Mouse (Mus musculus) ES-E14 (cell line): ENCODE data around the gene Ttc3. TPM values are rescaled to one million over a fixed set of nuclear protein-coding genes. Genes with fewer than 3 reads are reported as not detected.
A peak's percentile ranks its signal among the peaks of the same experiment; 100 is the strongest.

ENCODE experiments used
- DNase-seq: peaks from one replicate; pipeline ENCODE4 v3.0.0-alpha.2; 2013; ENCODE audit warnings: low read depth, low spot score
- H3K27ac ChIP-seq: 2 replicates; pipeline ENCODE4 v1.5.1; 2012; ENCODE audit warnings: low read depth, mild to moderate bottlenecking, low read length, moderate library complexity, mixed read lengths; ENCODE audit not compliant: poor library complexity, insufficient read depth, severe bottlenecking
- H3K36me3 ChIP-seq: 2 replicates; pipeline ENCODE4 v1.6.1; 2012; ENCODE audit warnings: mild to moderate bottlenecking, low read length, moderate library complexity, mixed read lengths; ENCODE audit not compliant: control insufficient read depth, poor library complexity, insufficient read depth, severe bottlenecking
- H3K4me1 ChIP-seq, 2 experiments: fragments of 150-350 bp in 1 of 2; sonication (generic) in 1 of 2; 2 replicates each; pipeline ENCODE4 v1.6.1; 2012; ENCODE audit warnings: low read length in 2 of 2, mild to moderate bottlenecking in 1 of 2, mixed read lengths in 1 of 2; ENCODE audit not compliant: control insufficient read depth in 2 of 2, insufficient read depth in 2 of 2, poor library complexity in 1 of 2
- H3K4me3 ChIP-seq, 2 experiments: fragments of 150-350 bp in 1 of 2; sonication (generic) in 1 of 2; 2 replicates each; pipeline ENCODE4 v1.5.1; 2012; ENCODE audit warnings: low read length in 2 of 2, low read depth in 1 of 2, mild to moderate bottlenecking in 1 of 2, mixed read lengths in 1 of 2; ENCODE audit not compliant: insufficient read depth in 1 of 2, poor library complexity in 1 of 2, severe bottlenecking in 1 of 2
- H3K9ac ChIP-seq: 2 replicates; pipeline ENCODE4 v1.6.1; 2012; ENCODE audit warnings: low read depth, mild to moderate bottlenecking, low read length, mixed read lengths; ENCODE audit not compliant: poor library complexity, insufficient read depth, severe bottlenecking
- H3K9me3 ChIP-seq: fragments of 150-350 bp; sonication (generic); 2 replicates; pipeline ENCODE4 v1.6.1; 2012; ENCODE audit warnings: low read depth, mild to moderate bottlenecking, low read length; ENCODE audit not compliant: control insufficient read depth, insufficient read depth
- CHD2 ChIP-seq: IDR thresholded peaks from 2 replicates; pipeline ENCODE4 v1.6.1; 2014; ENCODE audit warnings: mild to moderate bottlenecking, low read depth, low read length, inconsistent platforms
- HCFC1 ChIP-seq: IDR thresholded peaks from 2 replicates; pipeline ENCODE4 v1.6.1; 2012; ENCODE audit warnings: low read length, inconsistent platforms, borderline replicate concordance; ENCODE audit not compliant: insufficient read depth
- MAFK ChIP-seq: IDR thresholded peaks from 2 replicates; pipeline ENCODE4 v1.6.1; 2014; ENCODE audit warnings: mild to moderate bottlenecking, low read depth, low read length, inconsistent platforms; ENCODE audit not compliant: insufficient read depth
- ZC3H11A ChIP-seq: IDR thresholded peaks from 2 replicates; pipeline ENCODE4 v1.6.1; 2012; ENCODE audit warnings: low read depth, mild to moderate bottlenecking, inconsistent platforms, low read length, borderline replicate concordance
- ZNF384 ChIP-seq: IDR thresholded peaks from 2 replicates; pipeline ENCODE4 v1.6.1; 2012; ENCODE audit warnings: low read depth, low read length, inconsistent platforms
- in situ Hi-C, 2 experiments: fragments of 600-800 bp; cut with MboI; formaldehyde crosslinking; loops; one replicate each; pipeline ENCODE4 v1.15.1; 2025; ENCODE audit warnings: low sequenced_read_pairs in 2 of 2, inconsistent platforms in 1 of 2; ENCODE audit not compliant: unreplicated experiment in 2 of 2
- total RNA-seq: library from RNA; depleted of rRNA; stranded (reverse); fragments of 300-350 nt; gene quantifications from 2 replicates; pipeline ENCODE4 v1.2.3, GENCODE M21; 2012

Ttc3 gene
- total RNA-seq, 1 experiment = 64.2 TPM

DNA sequence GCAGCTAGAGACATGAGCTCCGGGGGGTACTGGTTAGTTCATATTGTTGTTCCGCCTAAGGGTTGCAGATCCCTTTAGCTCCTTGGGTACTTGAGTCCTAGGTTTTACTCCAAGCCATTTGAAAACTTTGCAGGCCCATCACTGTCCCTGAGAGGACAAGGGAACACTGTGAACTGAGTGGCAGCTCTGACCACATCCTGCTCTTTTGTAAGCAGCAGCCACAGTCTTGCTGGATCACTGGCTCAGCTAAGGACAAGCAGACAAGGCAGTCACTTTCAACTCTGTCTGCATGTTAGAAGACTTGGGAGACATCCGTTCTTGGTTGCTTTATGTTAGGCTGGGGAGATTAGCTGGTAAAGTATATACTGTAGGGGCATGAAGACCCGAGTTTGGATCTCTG lies 6.6 kb upstream of the Ttc3 start:
- Histone ChIP-seq H3K4me3 (no peak overlapping the region), H3K4me1 (no peaks in the 10 kb centered on the region), H3K27ac (no peak overlapping the region), H3K36me3 (no peaks in the 10 kb centered on the region), H3K9me3 (no peaks in the 10 kb centered on the region), H3K9ac (no peak overlapping the region)
- no peak for DNase-seq
- TF ChIP-seq MAFK (no peak), CHD2 (no peak)
- in situ Hi-C loops = no loop called here

GRCm38 (mm10) chr16:94365435-94365834 lies 5.0 kb upstream of the Ttc3 start:
- DNase-seq = no peak
- Histone ChIP-seq H3K36me3 (no peaks in the 10 kb centered on the region), H3K9me3 (no peaks in the 10 kb centered on the region), H3K9ac (no peak overlapping the region), H3K4me1 (no peaks in the 10 kb centered on the region; a peak in 1 of 4 replicates), H3K27ac (no peak overlapping the region), H3K4me3 (no peak overlapping the region)
- in situ Hi-C loops = no loop called here
- TF ChIP-seq ZNF384 (no peak), HCFC1 (no peak), CHD2 (no peak), ZC3H11A (no peak), MAFK (no peak)

DNA sequence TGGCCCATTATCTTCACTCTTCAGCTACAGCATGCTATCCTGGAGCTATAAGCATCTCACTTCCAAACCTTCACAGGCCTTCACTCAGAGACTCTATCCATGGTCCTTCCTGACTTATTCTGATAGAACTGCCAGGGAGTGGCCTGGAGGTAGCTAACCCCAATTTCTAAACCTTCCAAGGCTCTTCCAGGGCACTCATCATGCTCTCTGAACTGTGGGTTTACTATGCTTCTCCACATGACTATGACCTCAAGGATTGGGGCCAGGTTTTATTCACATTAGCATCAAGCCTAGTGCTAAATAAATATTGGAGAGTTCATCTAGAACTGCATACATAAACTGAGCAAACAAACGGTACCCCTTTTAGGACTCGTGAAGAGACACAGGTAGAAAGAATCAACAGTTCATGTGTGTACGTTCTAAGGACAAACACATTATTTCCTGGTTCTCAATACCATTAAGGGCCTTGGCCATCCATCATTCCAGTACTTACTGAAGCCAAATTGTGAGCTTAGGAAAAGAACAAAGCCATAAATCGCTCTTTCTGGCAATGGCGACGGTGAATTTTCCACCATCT lies 734 bp upstream of the Ttc3 start:
- H3K9ac ChIP-seq = peak overlapping the region; percentile 87
- in situ Hi-C loops = no loop called here
- no peaks in the 10 kb centered on the region for H3K9me3 ChIP-seq
- H3K4me1 ChIP-seq = no peaks in the 10 kb centered on the region; a peak in 1 of 4 replicates
- H3K4me3 ChIP-seq = peak overlapping the region; percentile 80 to 81
- H3K27ac ChIP-seq = no peak overlapping the region
- no peaks in the 10 kb centered on the region for H3K36me3 ChIP-seq
- TF ChIP-seq ZC3H11A = no peak
- TF ChIP-seq MAFK = no peak
- no peak for TF ChIP-seq ZNF384
- TF ChIP-seq HCFC1 = no peak
- no peak for TF ChIP-seq CHD2
- DNase-seq = peak; percentile 4

DNA sequence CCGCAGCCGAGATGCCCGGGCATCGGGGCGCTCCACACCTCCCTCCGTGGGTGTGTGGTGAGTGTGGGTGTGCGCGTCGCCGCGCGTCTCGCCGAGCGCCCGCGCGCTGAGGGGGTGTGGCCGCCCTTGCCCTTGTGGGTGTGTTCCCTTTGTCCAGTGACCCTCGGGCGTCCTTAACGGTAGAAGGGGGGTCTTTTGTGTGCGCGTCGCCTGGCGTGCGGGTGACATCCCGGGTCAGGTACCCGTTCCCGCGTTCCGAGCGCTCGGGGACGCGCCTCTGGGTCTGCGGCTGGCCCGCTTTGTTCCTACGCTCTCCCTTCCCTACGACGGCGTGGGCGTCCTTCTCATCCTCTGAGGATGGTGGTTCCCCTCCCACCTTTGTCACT lies 490 bp downstream of the Ttc3 start:
- no peak for DNase-seq
- H3K9me3 ChIP-seq = no peaks in the 10 kb centered on the region
- TF ChIP-seq ZC3H11A = no peak
- peak; percentile 4; the same call in 1 of the 2 replicates for TF ChIP-seq HCFC1
- TF ChIP-seq CHD2 = no peak
- TF ChIP-seq ZNF384 = no peak
- TF ChIP-seq MAFK = no peak
- in situ Hi-C loops = no loop called here
- H3K4me1 ChIP-seq = no peaks in the 10 kb centered on the region; a peak in 1 of 4 replicates
- H3K4me3 ChIP-seq = peak overlapping the region; percentile 80 to 81
- H3K36me3 ChIP-seq = no peaks in the 10 kb centered on the region
- peak overlapping the region; percentile 55 for H3K27ac ChIP-seq
- peak overlapping the region; percentile 87 for H3K9ac ChIP-seq

DNA sequence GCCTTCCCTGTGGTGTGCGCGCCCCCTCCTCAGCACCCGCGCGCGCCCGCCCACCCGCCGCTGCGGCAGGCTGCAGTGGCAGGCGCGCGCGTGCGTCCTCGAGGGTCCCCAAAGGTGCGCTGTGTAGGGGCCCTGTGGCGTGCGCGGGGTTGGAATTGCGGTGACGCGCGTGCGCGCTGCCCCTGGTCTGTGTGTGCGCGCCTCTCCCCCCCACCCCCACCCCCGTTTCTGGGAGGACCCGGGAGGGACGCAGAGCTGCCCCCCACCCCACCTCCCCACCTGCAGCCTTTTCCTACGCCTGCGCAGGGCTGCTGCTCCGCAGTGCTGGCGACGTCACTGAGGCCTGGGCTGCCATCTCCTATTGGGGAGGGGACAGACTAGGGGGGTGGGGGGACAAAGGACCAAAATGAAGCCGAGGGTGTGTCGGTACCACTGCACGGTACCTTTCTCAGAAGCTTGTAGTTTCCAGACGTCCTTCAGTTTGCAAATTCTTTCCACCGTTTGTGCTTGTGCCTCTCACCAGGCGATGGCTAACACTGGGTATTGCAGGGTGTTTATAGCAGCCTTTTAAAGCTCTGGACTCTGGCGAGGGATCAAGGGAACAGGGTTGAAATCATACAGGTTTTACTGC lies 998 bp downstream of the Ttc3 start, which contains the start of gene Pigp:
Gene Pigp (minus strand): TSS at position 542 of the 631 bp plus-strand sequence.
- Histone ChIP-seq H3K36me3 (no peaks in the 10 kb centered on the region), H3K27ac (peak within 1 kb of the TSS; percentile 55), H3K9ac (peak within 1 kb of the TSS; percentile 87), H3K4me1 (no peaks in the 10 kb centered on the region; a peak in 1 of 4 replicates), H3K4me3 (peak within 1 kb of the TSS; percentile 80 to 81), H3K9me3 (no peaks in the 10 kb centered on the region)
- TF ChIP-seq ZC3H11A = no peak
- TF ChIP-seq CHD2 = no peak
- no peak for TF ChIP-seq HCFC1
- no peak for TF ChIP-seq MAFK
- in situ Hi-C loops = no loop called here
- DNase-seq = peak; percentile 72
